Mouse (Mus musculus): Measurements from ENCODE around the gene Tas2r108.

- no peak for TF ChIP-seq CTCF (IDR thresholded peaks at IDR 0.05; ENCODE audit: low read depth, low read length)
- TF ChIP-seq POLR2A (IDR thresholded peaks at IDR 0.05; ENCODE audit: insufficient read depth, low read length) = no peak
- TF ChIP-seq EP300 (IDR thresholded peaks at IDR 0.05; ENCODE audit: insufficient read depth, low read depth, low read length) = no peak
Observed at GRCm38 (mm10) chr6:40479705-40480104, 13.6 kb upstream of the Tas2r108 start.

Measured in ES-Bruce4 (cell line).